Mouse (Mus musculus) lung, embryonic 16.5 days (tissue): Measurements from ENCODE around the gene Agmat. TPM values are rescaled to one million over a fixed set of nuclear protein-coding genes. Genes with fewer than 3 reads are reported as not detected.

Experiments
- ATAC-seq: fragments of 200-750 bp; cut with Nextera tagmentation; 2 replicates; pipeline ENCODE4 v1.8.0; 2017; ENCODE audit warnings: low read depth, mild to moderate bottlenecking, moderate library complexity
- H3K27ac ChIP-seq: fragments of 300-500 bp; sonication (generic); 2 replicates; pipeline ENCODE4 v1.5.1; 2014; ENCODE audit warnings: mild to moderate bottlenecking, control low read depth, low read length
- H3K27me3 ChIP-seq: fragments of 300-500 bp; sonication (generic); 2 replicates; pipeline ENCODE4 v1.6.1; 2014; ENCODE audit warnings: low read depth, low read length, mixed read lengths; ENCODE audit not compliant: control insufficient read depth, insufficient read depth
- H3K36me3 ChIP-seq: fragments of 300-500 bp; sonication (generic); 2 replicates; pipeline ENCODE4 v1.6.1; 2014; ENCODE audit warnings: low read length; ENCODE audit not compliant: control insufficient read depth, insufficient read depth
- H3K4me1 ChIP-seq: fragments of 300-500 bp; sonication (generic); replicated peaks from 2 replicates; pipeline ENCODE4 v1.6.1; 2014; ENCODE audit warnings: low read length, mixed read lengths; ENCODE audit not compliant: control insufficient read depth, insufficient read depth
- H3K4me2 ChIP-seq: fragments of 300-500 bp; sonication (generic); 2 replicates; pipeline ENCODE4 v1.6.1; 2014; ENCODE audit warnings: low read depth, low read length, control low read depth
- H3K4me3 ChIP-seq: fragments of 300-500 bp; sonication (generic); 2 replicates; pipeline ENCODE4 v1.5.1; 2014; ENCODE audit warnings: mild to moderate bottlenecking, low read length, control low read depth
- H3K9ac ChIP-seq: fragments of 300-500 bp; sonication (generic); 2 replicates; pipeline ENCODE4 v1.6.1; 2014; ENCODE audit warnings: low read length, control low read depth
- H3K9me3 ChIP-seq: fragments of 300-500 bp; sonication (generic); 2 replicates; pipeline ENCODE4 v1.6.1; 2016; ENCODE audit warnings: low read length; ENCODE audit not compliant: control insufficient read depth
- WGBS: fragments of 180-500 bp; shearing (Covaris S2); extraction: QIAGEN DNeasy Blood & Tissue Kit; methylation state at CpG from one replicate; pipeline ENCODE4 v1.1.7; 2014; 5-methylcytosine and 5-hydroxymethylcytosine counted together
- polyA plus RNA-seq: library from polyadenylated mRNA; unstranded; fragments of >200 nt; fragmentation: Nextera tagmentation; extraction: Ambion mirVana; gene quantifications from 2 replicates; pipeline ENCODE4 v1.2.1, GENCODE M21; 2015

Gene Agmat
- polyA plus RNA-seq, 1 experiment from 2014 or later, result 0.21 TPM

DNA sequence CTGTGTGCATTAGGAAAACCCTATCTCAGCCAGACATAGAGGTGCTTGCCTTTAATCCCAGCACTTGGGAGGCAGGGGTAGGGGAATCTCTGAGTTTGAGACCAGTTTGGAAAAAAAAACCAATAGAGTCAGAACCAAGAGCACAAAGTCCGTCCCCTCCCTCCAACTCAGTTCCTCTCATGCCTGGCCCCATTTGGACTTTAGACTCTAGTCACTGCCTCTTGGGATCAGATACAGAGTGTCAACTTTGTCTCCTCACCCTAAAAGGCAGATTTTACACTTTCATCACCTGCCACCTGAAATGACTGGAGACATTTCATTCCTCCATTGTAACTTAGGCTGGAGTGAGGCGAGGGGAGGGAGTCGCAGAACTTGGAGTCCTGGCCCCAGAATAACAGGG, 17.2 kb upstream of the Agmat start:
- Histone ChIP-seq H3K4me3 (no peak overlapping the region), H3K4me2 (no peak overlapping the region), H3K27ac (no peak overlapping the region), H3K27me3 (no peaks in the 10 kb centered on the region), H3K9ac (no peak overlapping the region), H3K36me3 (no peaks in the 10 kb centered on the region), H3K9me3 (no peaks in the 10 kb centered on the region), H3K4me1 (peaks cover 5% of the 10 kb centered on the region; the same call in 1 of the 2 replicates)
- ATAC-seq, result no peak
- 82% methylated on average over 3 of the region's 3 CpGs for WGBS

- 80% methylated on average over 13 of the region's 13 CpGs for WGBS
- Histone ChIP-seq H3K9ac (no peak overlapping the region), H3K4me1 (peaks cover 6% of the 10 kb centered on the region), H3K27me3 (no peaks in the 10 kb centered on the region), H3K27ac (no peak overlapping the region), H3K9me3 (no peaks in the 10 kb centered on the region), H3K4me3 (no peak overlapping the region), H3K36me3 (no peaks in the 10 kb centered on the region), H3K4me2 (no peak overlapping the region)
- ATAC-seq, result no peak
These were observed 16.1 kb upstream of the Agmat start for GRCm38 (mm10) chr4:141730401-141730800.

GRCm38 (mm10) chr4:141731766-141732165, 14.7 kb upstream of the Agmat start:
- H3K4me3 ChIP-seq, result no peak overlapping the region
- no peaks in the 10 kb centered on the region for H3K9me3 ChIP-seq
- WGBS, result 72% methylated on average over 5 of the region's 5 CpGs
- peaks cover 4% of the 10 kb centered on the region for H3K4me1 ChIP-seq
- no peak overlapping the region for H3K4me2 ChIP-seq
- no peaks in the 10 kb centered on the region for H3K36me3 ChIP-seq
- no peak overlapping the region for H3K27ac ChIP-seq
- H3K27me3 ChIP-seq, result no peaks in the 10 kb centered on the region
- H3K9ac ChIP-seq, result no peak overlapping the region
- no peak for ATAC-seq

DNA sequence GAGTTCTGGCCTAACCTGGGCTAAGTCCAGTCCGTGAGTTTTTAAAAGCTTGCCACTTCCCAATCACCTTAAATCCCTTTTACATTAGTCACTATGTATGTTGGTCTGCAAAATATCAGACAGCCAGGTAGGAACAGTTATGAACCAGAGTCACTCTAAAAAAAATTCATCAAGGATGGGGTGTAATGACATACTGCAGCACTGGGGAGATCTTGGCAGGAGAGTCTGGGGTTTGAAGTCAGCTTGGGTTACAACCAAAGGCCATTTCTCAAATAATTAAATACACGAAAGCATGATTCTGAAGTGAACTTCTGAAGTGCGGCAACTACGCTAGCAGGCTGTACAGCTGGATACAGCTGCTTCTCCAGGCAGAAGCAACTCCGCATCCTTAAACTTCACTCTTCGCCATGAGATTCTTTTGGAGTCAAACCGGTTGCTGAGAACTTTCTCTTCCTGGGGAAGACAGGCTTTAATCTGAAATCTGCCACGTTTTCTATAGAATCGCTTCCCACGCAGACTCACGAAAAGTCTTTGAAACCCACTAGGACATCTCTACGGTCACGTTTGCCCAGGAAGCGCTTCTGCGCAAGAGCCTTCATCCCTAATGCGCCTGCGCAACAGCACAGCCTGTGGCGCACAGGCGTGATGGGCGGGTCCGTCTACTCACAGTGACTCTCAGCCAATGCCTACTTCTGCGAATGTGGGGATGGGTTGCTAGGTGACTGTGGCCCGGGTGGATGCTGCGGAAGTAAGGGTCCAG, 11.8 kb upstream of the Agmat start:
- peak; percentile 97 for ATAC-seq
- peak overlapping the region; percentile 40; the same call in 1 of the 2 replicates for H3K9ac ChIP-seq

DNA sequence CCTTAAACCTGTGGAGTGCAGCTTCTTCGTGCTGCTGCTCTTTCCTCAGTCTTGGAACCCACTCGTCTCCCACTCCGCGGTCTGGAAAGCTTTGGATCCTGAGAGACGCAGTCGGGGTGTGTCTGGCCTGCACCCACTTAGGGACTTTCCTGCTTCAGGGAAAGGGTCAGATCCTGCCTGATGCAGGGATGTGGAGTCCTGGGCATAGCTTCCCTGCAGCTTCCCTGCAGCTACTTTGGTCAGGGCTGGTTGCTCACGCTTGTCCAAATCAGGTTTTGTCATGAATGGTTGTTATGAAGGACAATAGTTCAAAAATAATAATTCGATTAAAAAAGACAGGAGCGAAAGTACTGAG, 11.3 kb upstream of the Agmat start:
- WGBS, result 25% methylated on average over 9 of the region's 9 CpGs
- peak; percentile 4; the same call in 1 of the 2 replicates for ATAC-seq
- no peaks in the 10 kb centered on the region for H3K27me3 ChIP-seq
- peak overlapping the region; percentile 54 for H3K4me2 ChIP-seq
- H3K9me3 ChIP-seq, result no peaks in the 10 kb centered on the region
- H3K4me3 ChIP-seq, result peak overlapping the region; percentile 39; the same call in 1 of the 2 replicates
- peaks cover 4% of the 10 kb centered on the region for H3K4me1 ChIP-seq
- H3K27ac ChIP-seq, result peak overlapping the region; percentile 37
- no peak overlapping the region for H3K9ac ChIP-seq
- no peaks in the 10 kb centered on the region for H3K36me3 ChIP-seq

More for the DNA sequence above, 11.8 kb upstream of the Agmat start:
- Histone ChIP-seq H3K4me2 (peak overlapping the region; percentile 54), H3K27me3 (no peaks in the 10 kb centered on the region), H3K9me3 (no peaks in the 10 kb centered on the region), H3K4me1 (peaks cover 4% of the 10 kb centered on the region), H3K4me3 (peak overlapping the region; percentile 39), H3K36me3 (no peaks in the 10 kb centered on the region), H3K27ac (peak overlapping the region; percentile 37)
- WGBS, result 5% methylated on average over 24 of the region's 24 CpGs

DNA sequence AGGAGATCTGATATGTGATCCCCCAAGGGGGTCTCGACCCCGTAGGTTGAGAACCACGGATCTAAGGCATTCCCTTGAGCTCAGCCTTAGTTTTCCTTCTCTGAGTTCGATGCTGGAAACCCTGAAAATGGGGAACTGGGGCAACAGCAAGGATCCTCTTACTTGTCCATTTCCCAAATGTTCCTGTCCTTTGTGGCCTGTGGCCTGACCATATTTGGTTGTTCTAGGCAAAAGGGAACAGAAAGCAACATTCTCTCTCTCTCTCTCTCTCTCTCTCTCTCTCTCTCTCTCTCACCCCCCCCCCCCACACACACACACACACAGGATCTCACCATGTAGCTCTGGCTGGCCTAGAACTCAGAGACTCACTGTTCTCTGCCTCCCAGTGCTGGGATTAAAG, 9.6 kb upstream of the Agmat start:
- H3K9me3 ChIP-seq, result no peaks in the 10 kb centered on the region
- no peak overlapping the region for H3K27ac ChIP-seq
- H3K36me3 ChIP-seq, result no peaks in the 10 kb centered on the region
- H3K27me3 ChIP-seq, result no peaks in the 10 kb centered on the region
- 63% methylated on average over 4 of the region's 4 CpGs for WGBS
- H3K9ac ChIP-seq, result no peak overlapping the region
- ATAC-seq, result no peak
- no peak overlapping the region for H3K4me2 ChIP-seq
- H3K4me3 ChIP-seq, result no peak overlapping the region
- H3K4me1 ChIP-seq, result peaks cover 4% of the 10 kb centered on the region

DNA sequence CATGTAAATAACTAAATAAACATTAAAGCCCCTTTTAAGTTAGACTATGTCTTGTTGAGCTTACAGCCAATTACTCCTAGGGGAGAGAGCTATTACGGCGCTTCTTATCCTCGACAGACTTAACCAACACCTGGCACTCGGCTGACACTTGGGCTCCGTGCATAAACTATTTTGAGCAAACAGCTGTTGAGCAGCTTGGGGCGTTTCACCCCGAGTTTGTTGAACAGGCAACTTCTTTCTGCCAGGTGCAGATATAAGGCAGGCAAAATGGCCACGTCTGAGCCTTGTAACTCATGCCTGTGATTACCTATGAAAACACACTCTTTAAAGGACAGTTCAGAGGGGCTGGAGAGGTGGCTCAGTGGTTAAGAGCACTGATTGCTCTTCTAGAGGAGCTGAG, 8.5 kb upstream of the Agmat start:
- Histone ChIP-seq H3K36me3 (no peaks in the 10 kb centered on the region), H3K27me3 (no peaks in the 10 kb centered on the region), H3K27ac (no peak overlapping the region), H3K9ac (no peak overlapping the region), H3K4me3 (no peak overlapping the region), H3K4me2 (no peak overlapping the region), H3K9me3 (no peaks in the 10 kb centered on the region), H3K4me1 (peaks cover 4% of the 10 kb centered on the region)
- ATAC-seq, result no peak
- 49% methylated on average over 8 of the region's 8 CpGs for WGBS

DNA sequence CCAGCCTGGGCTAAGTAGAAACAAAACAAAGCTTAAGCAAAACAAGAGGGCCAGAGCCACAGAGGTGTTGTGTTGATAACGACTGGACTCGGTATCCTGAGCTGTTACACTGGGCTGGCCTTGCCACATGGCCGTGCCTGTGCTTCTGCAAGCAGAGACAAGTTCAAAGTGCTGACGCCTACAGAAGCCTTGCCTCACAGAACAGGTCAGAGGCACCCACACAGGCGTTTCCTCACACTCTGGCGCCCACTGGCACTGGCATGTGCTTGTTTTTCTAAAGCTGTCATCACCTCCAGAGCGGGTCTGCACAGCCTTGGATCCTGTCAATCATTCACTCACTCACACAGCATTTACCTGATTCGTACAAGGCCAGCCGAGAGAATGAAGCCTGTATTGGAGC, 4.6 kb upstream of the Agmat start:
- Histone ChIP-seq H3K9ac (no peak overlapping the region), H3K4me3 (no peak overlapping the region), H3K9me3 (no peaks in the 10 kb centered on the region), H3K4me2 (no peak overlapping the region), H3K36me3 (no peaks in the 10 kb centered on the region), H3K27me3 (no peaks in the 10 kb centered on the region), H3K27ac (no peak overlapping the region), H3K4me1 (no peaks in the 10 kb centered on the region)
- 0 out of 2 replicates have a peak, but pooled peaks have one; percentile 34 for ATAC-seq
- 21% methylated on average over 9 of the region's 9 CpGs for WGBS

GRCm38 (mm10) chr4:141742381-141742780, 4.1 kb upstream of the Agmat start:
- WGBS, result 76% methylated on average over 4 of the region's 4 CpGs
- Histone ChIP-seq H3K4me3 (no peak overlapping the region), H3K9me3 (no peaks in the 10 kb centered on the region), H3K27ac (no peak overlapping the region), H3K4me2 (no peak overlapping the region), H3K27me3 (no peaks in the 10 kb centered on the region), H3K9ac (no peak overlapping the region), H3K4me1 (no peaks in the 10 kb centered on the region), H3K36me3 (no peaks in the 10 kb centered on the region)
- no peak for ATAC-seq
